Mouse (Mus musculus): Measurements from ENCODE around the gene Gm8994. TPM values are rescaled to one million over a fixed set of nuclear protein-coding genes. Genes with fewer than 3 reads are reported as not detected.
A peak's percentile ranks its signal among the peaks of the same experiment; 100 is the strongest.
"Not testable (repeated sequence)": the region's sequence is repeated elsewhere in the genome, so short reads cannot be mapped to it uniquely, and the experiment has no call there.

The Gm8994 gene
- not detected in 2 replicates for polyA plus RNA-seq (2015; fragmentation: Nextera tagmentation; extraction: Ambion mirVana)

GRCm38 (mm10) chr6:136327239-136327638, at the start of gene Gm8994:
Gene Gm8994, plus strand, starts transcription at chr6:136327539.
- not testable (repeated sequence) for H3K27me3 ChIP-seq (ENCODE audit: control insufficient read depth, insufficient read depth, low read depth, low read length)
- WGBS, result 93% methylated on average over 4 of the region's 4 CpGs

DNA sequence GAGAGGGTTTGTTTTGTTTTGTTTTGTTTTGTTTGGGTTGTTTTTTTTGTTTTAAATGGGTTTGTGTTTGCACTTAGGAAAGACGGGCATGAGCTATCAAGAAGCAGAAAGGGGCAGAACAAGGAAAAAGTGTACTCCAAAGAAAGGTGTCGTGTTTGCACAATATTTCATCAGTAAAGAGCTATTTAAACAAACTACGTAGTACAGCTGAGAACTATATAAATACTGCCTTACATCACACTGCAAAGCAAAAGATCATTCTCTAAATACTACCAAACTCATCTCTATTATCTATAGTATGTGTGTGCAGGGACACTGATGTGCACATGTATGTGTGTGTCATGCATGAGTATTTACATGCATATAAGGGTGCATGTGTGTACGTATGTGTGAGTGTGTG, 49.7 kb upstream of the Gm8994 start:
- no peaks in the 10 kb centered on the region for H3K9me3 ChIP-seq (ENCODE audit: control insufficient read depth, low read length)
- WGBS, result 35% methylated on average over 4 of the region's 4 CpGs
- ATAC-seq (ENCODE audit: low read depth), result peak; percentile 34; the same call in 1 of the 2 replicates
- no peak overlapping the region for H3K27ac ChIP-seq (ENCODE audit: low read length)
- no peaks in the 10 kb centered on the region for H3K27me3 ChIP-seq (ENCODE audit: control insufficient read depth, insufficient read depth, low read depth, low read length)
- no peaks in the 10 kb centered on the region for H3K4me1 ChIP-seq (replicated peaks; ENCODE audit: control insufficient read depth, insufficient read depth, low read length)
- H3K4me2 ChIP-seq (ENCODE audit: low read depth, low read length), result no peak overlapping the region
- H3K4me3 ChIP-seq (ENCODE audit: low read length), result no peak overlapping the region
- H3K9ac ChIP-seq (ENCODE audit: low read length), result no peak overlapping the region
- no peaks in the 10 kb centered on the region for H3K36me3 ChIP-seq (ENCODE audit: control insufficient read depth, insufficient read depth, low read length)

More at GRCm38 (mm10) chr6:136327239-136327638, at the start of gene Gm8994:
- ATAC-seq (ENCODE audit: low read depth); H3K9ac ChIP-seq (ENCODE audit: low read length); H3K36me3 ChIP-seq (ENCODE audit: control insufficient read depth, insufficient read depth, low read length); H3K9me3 ChIP-seq (ENCODE audit: control insufficient read depth, low read length); H3K4me2 ChIP-seq (ENCODE audit: low read depth, low read length); H3K4me3 ChIP-seq (ENCODE audit: low read length); H3K27ac ChIP-seq (ENCODE audit: low read length); H3K4me1 ChIP-seq (replicated peaks; ENCODE audit: control insufficient read depth, insufficient read depth, low read length): not testable (repeated sequence)

DNA sequence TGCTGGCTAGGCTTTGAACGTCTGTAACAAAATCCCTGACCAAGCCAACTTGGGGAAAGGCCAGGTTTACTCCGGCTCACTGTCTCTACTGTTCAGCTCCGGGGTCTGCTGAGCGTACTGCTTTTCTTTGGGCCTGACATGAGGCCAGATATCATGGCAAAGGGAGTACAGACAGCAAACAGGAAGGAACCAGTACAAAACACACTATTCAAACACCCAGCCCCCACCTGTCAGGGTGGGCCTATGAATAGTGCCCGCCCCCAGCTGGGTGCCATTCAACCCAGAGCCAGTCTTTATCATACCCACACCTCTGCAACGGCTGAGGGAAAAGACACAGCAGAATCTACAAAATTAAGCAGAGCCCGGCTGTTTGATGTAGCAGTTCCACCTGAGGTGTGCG, 42.8 kb upstream of the Gm8994 start:
- 77% methylated on average over 8 of the region's 8 CpGs for WGBS
- Histone ChIP-seq H3K27ac (ENCODE audit: low read length) (no peak overlapping the region), H3K9ac (ENCODE audit: low read length) (no peak overlapping the region), H3K4me2 (ENCODE audit: low read depth, low read length) (no peak overlapping the region), H3K27me3 (ENCODE audit: control insufficient read depth, insufficient read depth, low read depth, low read length) (no peaks in the 10 kb centered on the region), H3K9me3 (ENCODE audit: control insufficient read depth, low read length) (no peaks in the 10 kb centered on the region), H3K36me3 (ENCODE audit: control insufficient read depth, insufficient read depth, low read length) (no peaks in the 10 kb centered on the region), H3K4me1 (replicated peaks; ENCODE audit: control insufficient read depth, insufficient read depth, low read length) (no peaks in the 10 kb centered on the region), H3K4me3 (ENCODE audit: low read length) (no peak overlapping the region)
- ATAC-seq (ENCODE audit: low read depth), result no peak

DNA sequence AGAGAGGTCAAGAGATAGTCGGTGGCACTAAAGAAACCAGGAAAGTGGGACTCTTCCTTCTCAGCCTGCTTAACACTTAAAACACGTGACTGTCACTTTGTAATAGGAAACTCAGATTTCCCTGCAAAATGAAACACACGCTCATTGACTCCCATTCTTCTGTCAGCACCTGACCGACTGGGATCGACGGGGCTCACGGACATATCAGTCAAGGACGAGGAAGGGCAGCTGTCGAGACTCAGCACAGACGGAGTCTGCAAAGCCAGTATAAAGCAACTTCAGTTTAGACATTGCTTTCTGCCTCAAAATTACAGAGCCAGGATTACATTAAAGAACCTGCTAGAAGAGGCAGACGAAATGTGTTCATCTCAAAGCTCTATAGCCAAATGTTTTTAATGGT, 41.2 kb upstream of the Gm8994 start:
- Histone ChIP-seq H3K4me1 (replicated peaks; ENCODE audit: control insufficient read depth, insufficient read depth, low read length) (no peaks in the 10 kb centered on the region), H3K36me3 (ENCODE audit: control insufficient read depth, insufficient read depth, low read length) (no peaks in the 10 kb centered on the region), H3K27ac (ENCODE audit: low read length) (no peak overlapping the region), H3K4me2 (ENCODE audit: low read depth, low read length) (no peak overlapping the region), H3K9ac (ENCODE audit: low read length) (no peak overlapping the region), H3K4me3 (ENCODE audit: low read length) (no peak overlapping the region), H3K27me3 (ENCODE audit: control insufficient read depth, insufficient read depth, low read depth, low read length) (no peaks in the 10 kb centered on the region), H3K9me3 (ENCODE audit: control insufficient read depth, low read length) (no peaks in the 10 kb centered on the region)
- WGBS, result 39% methylated on average over 11 of the region's 11 CpGs
- no peak for ATAC-seq (ENCODE audit: low read depth)

DNA sequence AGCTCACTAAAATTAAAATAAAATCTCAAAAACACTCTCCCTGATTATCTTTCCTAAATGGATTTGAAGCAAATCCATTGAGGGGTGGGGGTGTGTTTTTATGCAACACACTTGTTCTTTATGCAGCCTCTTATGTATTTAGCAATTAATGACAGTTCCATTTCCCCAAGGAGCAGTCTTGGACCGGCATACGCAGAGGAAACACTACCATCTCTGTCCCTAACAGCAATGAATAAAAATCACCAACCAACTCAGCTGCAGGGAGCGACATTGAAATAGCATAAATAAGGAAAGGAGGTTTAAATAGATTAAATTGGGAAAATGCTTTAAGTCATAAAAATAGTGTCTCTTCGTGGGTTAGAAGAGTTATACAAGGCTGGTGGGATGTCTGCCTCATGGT, 40.8 kb upstream of the Gm8994 start:
- Histone ChIP-seq H3K9ac (ENCODE audit: low read length) (no peak overlapping the region), H3K4me1 (replicated peaks; ENCODE audit: control insufficient read depth, insufficient read depth, low read length) (no peaks in the 10 kb centered on the region)
- 80% methylated on average over 4 of the region's 4 CpGs for WGBS

DNA sequence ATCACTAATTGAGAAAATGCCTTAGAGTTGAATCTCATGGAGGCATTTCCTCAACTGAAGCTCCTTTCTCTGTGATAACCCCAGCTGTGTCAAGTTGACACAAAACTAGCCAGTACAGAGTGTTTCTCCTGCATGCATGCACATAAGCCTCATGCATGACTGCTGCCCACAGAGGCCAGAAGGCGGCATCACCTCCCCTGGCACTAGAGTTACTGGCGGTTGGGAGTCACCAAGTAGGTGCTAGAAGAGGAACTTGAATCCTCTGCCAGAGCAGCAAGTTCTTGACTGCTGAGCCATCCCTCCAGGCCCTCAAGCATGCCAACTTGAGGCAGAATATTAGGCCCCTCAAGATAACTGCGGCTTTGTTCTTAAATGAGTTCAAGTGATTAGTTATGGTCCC, 35.9 kb upstream of the Gm8994 start:
- Histone ChIP-seq H3K4me3 (ENCODE audit: low read length) (no peak overlapping the region), H3K4me2 (ENCODE audit: low read depth, low read length) (no peak overlapping the region), H3K27ac (ENCODE audit: low read length) (peak overlapping the region; percentile 75), H3K9me3 (ENCODE audit: control insufficient read depth, low read length) (peaks cover 3% of the 10 kb centered on the region; the same call in 1 of the 2 replicates), H3K4me1 (replicated peaks; ENCODE audit: control insufficient read depth, insufficient read depth, low read length) (no peaks in the 10 kb centered on the region), H3K36me3 (ENCODE audit: control insufficient read depth, insufficient read depth, low read length) (no peaks in the 10 kb centered on the region), H3K9ac (ENCODE audit: low read length) (no peak overlapping the region), H3K27me3 (ENCODE audit: control insufficient read depth, insufficient read depth, low read depth, low read length) (no peaks in the 10 kb centered on the region)
- 69% methylated on average over 3 of the region's 3 CpGs for WGBS
- peak; percentile 53 for ATAC-seq (ENCODE audit: low read depth)

More for the DNA sequence above, 40.8 kb upstream of the Gm8994 start:
- ATAC-seq (ENCODE audit: low read depth), result no peak
- H3K9me3 ChIP-seq (ENCODE audit: control insufficient read depth, low read length), result no peaks in the 10 kb centered on the region
- no peaks in the 10 kb centered on the region for H3K27me3 ChIP-seq (ENCODE audit: control insufficient read depth, insufficient read depth, low read depth, low read length)
- H3K4me2 ChIP-seq (ENCODE audit: low read depth, low read length), result no peak overlapping the region
- no peak overlapping the region for H3K27ac ChIP-seq (ENCODE audit: low read length)
- H3K36me3 ChIP-seq (ENCODE audit: control insufficient read depth, insufficient read depth, low read length), result no peaks in the 10 kb centered on the region
- H3K4me3 ChIP-seq (ENCODE audit: low read length), result no peak overlapping the region

- H3K36me3 ChIP-seq (ENCODE audit: control insufficient read depth, insufficient read depth, low read length), result no peaks in the 10 kb centered on the region
- peak; percentile 87 for ATAC-seq (ENCODE audit: low read depth)
- WGBS, result 47% methylated on average over 11 of the region's 11 CpGs
- H3K4me3 ChIP-seq (ENCODE audit: low read length), result no peak overlapping the region
- H3K9ac ChIP-seq (ENCODE audit: low read length), result no peak overlapping the region
- peaks cover 3% of the 10 kb centered on the region; the same call in 1 of the 2 replicates for H3K9me3 ChIP-seq (ENCODE audit: control insufficient read depth, low read length)
- H3K27me3 ChIP-seq (ENCODE audit: control insufficient read depth, insufficient read depth, low read depth, low read length), result no peaks in the 10 kb centered on the region
- no peaks in the 10 kb centered on the region for H3K4me1 ChIP-seq (replicated peaks; ENCODE audit: control insufficient read depth, insufficient read depth, low read length)
- peak overlapping the region; percentile 75 for H3K27ac ChIP-seq (ENCODE audit: low read length)
- H3K4me2 ChIP-seq (ENCODE audit: low read depth, low read length), result peak overlapping the region; percentile 16; the same call in 1 of the 2 replicates
Measured at GRCm38 (mm10) chr6:136291951-136292714, 35.2 kb upstream of the Gm8994 start.

DNA sequence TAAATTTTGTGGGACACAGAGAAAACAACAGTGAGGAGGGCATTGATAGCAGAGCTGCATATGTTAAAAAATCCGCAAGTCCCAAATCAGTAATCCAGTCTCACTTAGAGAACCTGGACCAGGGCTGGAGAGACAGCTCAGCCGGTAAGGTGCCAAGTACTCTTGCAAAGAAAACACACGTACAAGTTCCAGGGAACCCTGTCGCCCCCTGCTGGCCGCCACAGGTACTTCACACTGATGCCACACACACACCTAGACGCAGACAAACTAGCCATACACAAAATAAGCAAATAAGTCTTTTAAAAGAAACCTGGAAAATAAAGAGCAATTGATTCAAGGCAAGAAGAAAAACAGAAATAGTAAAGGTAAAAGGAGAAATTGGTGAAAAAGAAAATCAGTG, 33.6 kb upstream of the Gm8994 start:
- no peak overlapping the region for H3K4me2 ChIP-seq (ENCODE audit: low read depth, low read length)
- H3K36me3 ChIP-seq (ENCODE audit: control insufficient read depth, insufficient read depth, low read length), result no peaks in the 10 kb centered on the region
- H3K9ac ChIP-seq (ENCODE audit: low read length), result no peak overlapping the region
- ATAC-seq (ENCODE audit: low read depth), result no peak
- no peaks in the 10 kb centered on the region for H3K27me3 ChIP-seq (ENCODE audit: control insufficient read depth, insufficient read depth, low read depth, low read length)
- 82% methylated on average over 6 of the region's 6 CpGs for WGBS
- H3K4me3 ChIP-seq (ENCODE audit: low read length), result no peak overlapping the region
- H3K9me3 ChIP-seq (ENCODE audit: control insufficient read depth, low read length), result peaks cover 3% of the 10 kb centered on the region; the same call in 1 of the 2 replicates
- no peak overlapping the region for H3K27ac ChIP-seq (ENCODE audit: low read length)
- H3K4me1 ChIP-seq (replicated peaks; ENCODE audit: control insufficient read depth, insufficient read depth, low read length), result no peaks in the 10 kb centered on the region

GRCm38 (mm10) chr6:136295821-136296220, 31.5 kb upstream of the Gm8994 start:
- 64% methylated on average over 4 of the region's 4 CpGs for WGBS
- H3K4me1 ChIP-seq (replicated peaks; ENCODE audit: control insufficient read depth, insufficient read depth, low read length), result no peaks in the 10 kb centered on the region
- H3K4me2 ChIP-seq (ENCODE audit: low read depth, low read length), result no peak overlapping the region
- no peak overlapping the region for H3K4me3 ChIP-seq (ENCODE audit: low read length)
- no peaks in the 10 kb centered on the region for H3K27me3 ChIP-seq (ENCODE audit: control insufficient read depth, insufficient read depth, low read depth, low read length)
- ATAC-seq (ENCODE audit: low read depth), result no peak
- no peak overlapping the region for H3K27ac ChIP-seq (ENCODE audit: low read length)
- H3K9ac ChIP-seq (ENCODE audit: low read length), result no peak overlapping the region
- no peaks in the 10 kb centered on the region for H3K36me3 ChIP-seq (ENCODE audit: control insufficient read depth, insufficient read depth, low read length)
- H3K9me3 ChIP-seq (ENCODE audit: control insufficient read depth, low read length), result peaks cover 3% of the 10 kb centered on the region; the same call in 1 of the 2 replicates
